Mouse (Mus musculus) forebrain, embryonic 10.5 days (tissue): ENCODE measurements around the gene Tnfrsf13b. TPM values are rescaled to one million over a fixed set of nuclear protein-coding genes. Genes with fewer than 3 reads are reported as not detected.

Experiments used
- DNase-seq: peaks from one replicate; pipeline ENCODE4 v3.0.0-alpha.2; 2017; ENCODE audit warnings: low spot score; ENCODE audit errors: extremely low spot score
- H3K27ac ChIP-seq: fragments of 300-500 bp; sonication (generic); 2 replicates; pipeline ENCODE4 v1.5.1; 2016; ENCODE audit warnings: mild to moderate bottlenecking
- H3K27me3 ChIP-seq: fragments of 300-500 bp; sonication (generic); 2 replicates; pipeline ENCODE4 v1.6.1; 2016; ENCODE audit warnings: mild to moderate bottlenecking; ENCODE audit not compliant: poor library complexity, severe bottlenecking
- H3K36me3 ChIP-seq: fragments of 300-500 bp; sonication (generic); replicated peaks from 2 replicates; pipeline ENCODE4 v1.6.1; 2016; ENCODE audit warnings: mild to moderate bottlenecking, moderate library complexity
- H3K4me1 ChIP-seq: fragments of 300-500 bp; sonication (generic); 2 replicates; pipeline ENCODE4 v1.6.1; 2016
- H3K4me3 ChIP-seq: fragments of 300-500 bp; sonication (generic); 2 replicates; pipeline ENCODE4 v1.5.1; 2016; ENCODE audit warnings: mild to moderate bottlenecking, moderate library complexity
- H3K9me3 ChIP-seq: fragments of 300-500 bp; sonication (generic); 2 replicates; pipeline ENCODE4 v1.6.1; 2016; ENCODE audit warnings: mild to moderate bottlenecking, moderate library complexity
- WGBS: fragments of 180-500 bp; shearing (Covaris S2); methylation state at CpG from one replicate; pipeline ENCODE4 v1.1.7; 2016; 5-methylcytosine and 5-hydroxymethylcytosine counted together
- polyA plus RNA-seq: library from polyadenylated mRNA; unstranded; fragments of >200 nt; fragmentation: Nextera tagmentation; extraction: Ambion mirVana; gene quantifications from 2 replicates; pipeline ENCODE4 v1.2.1, GENCODE M21; 2016

Gene Tnfrsf13b
- polyA plus RNA-seq, 1 experiment from 2014 or later: 1.3 TPM

- Histone ChIP-seq H3K9me3 (no peaks in the 10 kb centered on the region), H3K4me1 (peaks cover 18% of the 10 kb centered on the region), H3K27ac (no peak overlapping the region), H3K36me3 (no peaks in the 10 kb centered on the region), H3K27me3 (peaks cover 18% of the 10 kb centered on the region), H3K4me3 (no peak overlapping the region)
- WGBS: 78% methylated on average over 3 of the region's 3 CpGs
- no peak for DNase-seq
These were observed 15.7 kb downstream of the Tnfrsf13b start for GRCm38 (mm10) chr11:61142262-61142661.

GRCm38 (mm10) chr11:61142941-61143530 lies 16.5 kb downstream of the Tnfrsf13b start:
- Histone ChIP-seq H3K9me3 (no peaks in the 10 kb centered on the region), H3K27me3 (peaks cover 26% of the 10 kb centered on the region), H3K36me3 (no peaks in the 10 kb centered on the region), H3K4me3 (no peak overlapping the region), H3K27ac (no peak overlapping the region), H3K4me1 (peaks cover 22% of the 10 kb centered on the region)
- DNase-seq: no peak
- WGBS: 80% methylated on average over 6 of the region's 6 CpGs

GRCm38 (mm10) chr11:61143564-61144469 lies 17.3 kb downstream of the Tnfrsf13b start:
- peaks cover 16% of the 10 kb centered on the region for H3K4me1 ChIP-seq
- no peak for DNase-seq

GRCm38 (mm10) chr11:61145551-61145950 lies 19.0 kb downstream of the Tnfrsf13b start:
- WGBS: 76% methylated on average over 8 of the region's 8 CpGs
- H3K9me3 ChIP-seq: no peaks in the 10 kb centered on the region
- DNase-seq: no peak
- peaks cover 33% of the 10 kb centered on the region for H3K27me3 ChIP-seq
- peaks cover 16% of the 10 kb centered on the region for H3K4me1 ChIP-seq
- H3K36me3 ChIP-seq: no peaks in the 10 kb centered on the region
- no peak overlapping the region for H3K4me3 ChIP-seq
- H3K27ac ChIP-seq: no peak overlapping the region

More at GRCm38 (mm10) chr11:61143564-61144469, 17.3 kb downstream of the Tnfrsf13b start:
- no peaks in the 10 kb centered on the region for H3K9me3 ChIP-seq
- H3K4me3 ChIP-seq: no peak overlapping the region
- H3K36me3 ChIP-seq: no peaks in the 10 kb centered on the region
- 73% methylated on average over 7 of the region's 7 CpGs for WGBS
- H3K27ac ChIP-seq: no peak overlapping the region
- H3K27me3 ChIP-seq: peaks cover 33% of the 10 kb centered on the region

- H3K27me3 ChIP-seq: peaks cover 33% of the 10 kb centered on the region
- H3K27ac ChIP-seq: peak overlapping the region; percentile 70
- WGBS: 20% methylated on average over 20 of the region's 20 CpGs
- peak overlapping the region; percentile 58 for H3K4me3 ChIP-seq
- H3K9me3 ChIP-seq: no peaks in the 10 kb centered on the region
- peaks cover 16% of the 10 kb centered on the region for H3K4me1 ChIP-seq
- peak; percentile 60 for DNase-seq
- H3K36me3 ChIP-seq: peaks cover 10% of the 10 kb centered on the region
These were observed 20.2 kb downstream of the Tnfrsf13b start for GRCm38 (mm10) chr11:61146645-61147299.

- Histone ChIP-seq H3K27ac (peak overlapping the region; percentile 70; the same call in 1 of the 2 replicates), H3K9me3 (no peaks in the 10 kb centered on the region), H3K27me3 (peaks cover 33% of the 10 kb centered on the region), H3K4me1 (peaks cover 16% of the 10 kb centered on the region), H3K36me3 (peaks cover 15% of the 10 kb centered on the region), H3K4me3 (peak overlapping the region; percentile 58)
- peak; percentile 58 for DNase-seq
- 7% methylated on average over 32 of the region's 32 CpGs for WGBS
These were observed 20.7 kb downstream of the Tnfrsf13b start for GRCm38 (mm10) chr11:61147300-61147683.

- Histone ChIP-seq H3K36me3 (peaks cover 46% of the 10 kb centered on the region), H3K9me3 (no peaks in the 10 kb centered on the region), H3K27me3 (peaks cover 33% of the 10 kb centered on the region), H3K4me1 (peaks cover 16% of the 10 kb centered on the region), H3K4me3 (no peak overlapping the region), H3K27ac (no peak overlapping the region)
- DNase-seq: no peak
- WGBS: 84% methylated on average over 6 of the region's 6 CpGs
These were observed 23.9 kb downstream of the Tnfrsf13b start for GRCm38 (mm10) chr11:61150233-61151001.

- Histone ChIP-seq H3K36me3 (peaks cover 99% of the 10 kb centered on the region), H3K4me1 (no peaks in the 10 kb centered on the region), H3K9me3 (no peaks in the 10 kb centered on the region), H3K27me3 (no peaks in the 10 kb centered on the region), H3K27ac (no peak overlapping the region), H3K4me3 (no peak overlapping the region)
- no peak for DNase-seq
- WGBS: 97% methylated on average over 2 of the region's 2 CpGs
These were observed 29.2 kb downstream of the Tnfrsf13b start for GRCm38 (mm10) chr11:61155727-61156126.

GRCm38 (mm10) chr11:61158141-61158540 lies 31.6 kb downstream of the Tnfrsf13b start:
- no peak overlapping the region for H3K4me3 ChIP-seq
- H3K4me1 ChIP-seq: no peaks in the 10 kb centered on the region
- DNase-seq: no peak
- H3K36me3 ChIP-seq: peaks cover 100% of the 10 kb centered on the region
- 86% methylated on average over 3 of the region's 3 CpGs for WGBS
- no peak overlapping the region for H3K27ac ChIP-seq
- no peaks in the 10 kb centered on the region for H3K9me3 ChIP-seq
- no peaks in the 10 kb centered on the region for H3K27me3 ChIP-seq

GRCm38 (mm10) chr11:61159796-61160732 lies 33.5 kb downstream of the Tnfrsf13b start:
- H3K36me3 ChIP-seq: peaks cover 100% of the 10 kb centered on the region
- H3K27ac ChIP-seq: no peak overlapping the region
- 88% methylated on average over 11 of the region's 11 CpGs for WGBS
- DNase-seq: no peak
- no peaks in the 10 kb centered on the region for H3K4me1 ChIP-seq
- no peak overlapping the region for H3K4me3 ChIP-seq
- no peaks in the 10 kb centered on the region for H3K27me3 ChIP-seq
- no peaks in the 10 kb centered on the region for H3K9me3 ChIP-seq

GRCm38 (mm10) chr11:61161121-61161520 lies 34.6 kb downstream of the Tnfrsf13b start:
- no peak for DNase-seq
- 93% methylated on average over 13 of the region's 13 CpGs for WGBS

More at GRCm38 (mm10) chr11:61161121-61161520, 34.6 kb downstream of the Tnfrsf13b start:
- Histone ChIP-seq H3K27ac (no peak overlapping the region), H3K27me3 (no peaks in the 10 kb centered on the region), H3K4me3 (no peak overlapping the region), H3K36me3 (peaks cover 100% of the 10 kb centered on the region), H3K4me1 (no peaks in the 10 kb centered on the region), H3K9me3 (no peaks in the 10 kb centered on the region)
